Mouse (Mus musculus) MEL (cell line): Measurements from ENCODE around the gene Cops6.

ENCODE experiments used
- CHD2 ChIP-seq: IDR thresholded peaks from 2 replicates; pipeline ENCODE4 v1.6.1; 2011; ENCODE audit warnings: low read length, improper control_type of control experiment
- CTCF ChIP-seq, 3 experiments: IDR thresholded peaks in 2 of 3; conservative IDR thresholded peaks in 1 of 3; 2 replicates each; pipeline ENCODE4 v1.5.1; 2011 to 2012; ENCODE audit warnings: low read length in 3 of 3, low read depth in 2 of 3, mild to moderate bottlenecking in 2 of 3, improper control_type of control experiment in 1 of 3, inconsistent platforms in 1 of 3, mixed read lengths in 1 of 3, moderate library complexity in 1 of 3; ENCODE audit not compliant: control insufficient read depth in 1 of 3, insufficient read depth in 1 of 3, poor library complexity in 1 of 3, severe bottlenecking in 1 of 3
- E2F4 ChIP-seq: IDR thresholded peaks from 2 replicates; pipeline ENCODE4 v1.6.1; 2011; ENCODE audit warnings: low read depth, low read length, improper control_type of control experiment, borderline replicate concordance
- ELF1 ChIP-seq: IDR thresholded peaks from 2 replicates; pipeline ENCODE4 v1.6.1; 2014; ENCODE audit warnings: low read depth, mild to moderate bottlenecking, inconsistent platforms, low read length, improper control_type of control experiment, moderate library complexity
- EP300 ChIP-seq, 2 experiments: IDR thresholded peaks; 2 replicates each; pipeline ENCODE4 v1.6.1; 2011; ENCODE audit warnings: improper control_type of control experiment in 2 of 2, low read length in 2 of 2, low read depth in 1 of 2, mild to moderate bottlenecking in 1 of 2
- GABPA ChIP-seq: IDR thresholded peaks from 2 replicates; pipeline ENCODE4 v1.6.1; 2012; ENCODE audit warnings: low read depth, mild to moderate bottlenecking, inconsistent platforms, low read length, improper control_type of control experiment, moderate library complexity
- GATA1 ChIP-seq: IDR thresholded peaks from 2 replicates; pipeline ENCODE4 v1.6.1; 2011; ENCODE audit warnings: low read depth, low read length, improper control_type of control experiment
- MYC ChIP-seq: IDR thresholded peaks from 2 replicates; pipeline ENCODE4 v1.6.1; 2011; ENCODE audit warnings: low read depth, mild to moderate bottlenecking, low read length, improper control_type of control experiment, moderate library complexity
- NELFE ChIP-seq: IDR thresholded peaks from 2 replicates; pipeline ENCODE4 v1.6.1; 2011; ENCODE audit warnings: low read depth, low read length, improper control_type of control experiment
- POLR2A ChIP-seq, 2 experiments: IDR thresholded peaks; 2 replicates each; pipeline ENCODE4 v1.6.1; 2011 to 2012; ENCODE audit warnings: low read length in 2 of 2, mild to moderate bottlenecking in 2 of 2, control low read depth in 1 of 2, improper control_type of control experiment in 1 of 2, low read depth in 1 of 2, moderate library complexity in 1 of 2; ENCODE audit not compliant: control insufficient read depth in 1 of 2, insufficient read depth in 1 of 2, poor library complexity in 1 of 2
- SMC3 ChIP-seq: IDR thresholded peaks from 2 replicates; pipeline ENCODE4 v1.6.1; 2011; ENCODE audit warnings: low read depth, low read length, improper control_type of control experiment
- TCF12 ChIP-seq: IDR thresholded peaks from 2 replicates; pipeline ENCODE4 v1.6.1; 2014; ENCODE audit warnings: low read depth, mild to moderate bottlenecking, inconsistent platforms, low read length, improper control_type of control experiment, moderate library complexity
- USF1 ChIP-seq: IDR thresholded peaks from 2 replicates; pipeline ENCODE4 v1.6.1; 2014; ENCODE audit warnings: low read depth, mild to moderate bottlenecking, inconsistent platforms, low read length, improper control_type of control experiment, moderate library complexity

DNA sequence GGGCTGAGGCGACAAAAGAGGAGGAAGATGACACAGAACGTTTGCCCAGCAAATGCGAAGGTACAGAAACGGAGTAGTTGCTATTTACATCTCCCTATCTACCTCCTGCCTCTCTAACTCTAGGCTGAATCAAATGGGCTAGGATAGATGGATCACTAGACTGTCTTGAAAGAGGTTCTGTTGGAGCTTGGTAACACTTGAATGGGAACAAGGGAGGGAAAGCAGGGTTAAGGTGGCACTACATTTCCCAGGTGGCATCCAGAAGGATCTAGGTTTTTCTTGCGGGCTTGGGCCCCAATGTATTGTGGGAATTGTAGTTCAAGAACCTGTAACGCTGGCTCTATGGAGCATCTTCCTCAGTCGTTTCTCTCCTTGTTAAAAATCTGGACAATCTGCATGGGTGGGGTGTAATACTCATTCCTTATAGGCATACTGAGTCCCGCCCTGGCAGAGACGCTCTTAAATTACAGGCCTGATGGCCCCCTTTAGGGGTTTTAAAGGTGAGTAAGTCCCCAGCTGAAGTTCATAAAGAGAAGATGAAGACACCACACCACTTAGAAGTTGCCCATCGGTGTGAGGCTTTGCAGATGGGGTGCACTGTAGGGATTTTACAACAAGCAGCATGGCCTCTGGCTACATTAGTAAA lies 26.9 kb downstream of the Cops6 start:
- TF ChIP-seq MYC (no peak), CHD2 (no peak), ELF1 (no peak), CTCF (IDR thresholded peaks at IDR 0.05 in 2 of 3, conservative IDR thresholded peaks at IDR 0.05 in 1 of 3; ENCODE audit: control insufficient read depth in 1 of 3, insufficient read depth in 1 of 3, low read depth in 2 of 3, low read length in 3 of 3, poor library complexity in 1 of 3, severe bottlenecking in 1 of 3) (no peak), EP300 (IDR thresholded peaks at IDR 0.05; ENCODE audit: low read depth in 1 of 2, low read length in 2 of 2) (no peak), E2F4 (no peak), TCF12 (no peak), NELFE (no peak), POLR2A (IDR thresholded peaks at IDR 0.05; ENCODE audit: control insufficient read depth in 1 of 2, insufficient read depth in 1 of 2, low read depth in 1 of 2, low read length in 2 of 2, poor library complexity in 1 of 2) (no peak), GATA1 (no peak), SMC3 (no peak), GABPA (no peak), USF1 (no peak)
